Mouse (Mus musculus) midbrain, embryonic 16.5 days (tissue): ENCODE results near the gene Bbx. TPM values are rescaled to one million over a fixed set of nuclear protein-coding genes. Genes with fewer than 3 reads are reported as not detected.

Source experiments
- ATAC-seq: fragments of 200-750 bp; cut with Nextera tagmentation; 2 replicates; pipeline ENCODE4 v1.8.0; 2017; ENCODE audit warnings: moderate TSS enrichment
- H3K27ac ChIP-seq: fragments of 300-500 bp; sonication (generic); 2 replicates; pipeline ENCODE4 v1.5.1; 2014; ENCODE audit warnings: mild to moderate bottlenecking, low read length, mixed read lengths
- H3K27me3 ChIP-seq: fragments of 300-500 bp; sonication (generic); 2 replicates; pipeline ENCODE4 v1.6.1; 2014; ENCODE audit warnings: low read depth, low read length, mixed read lengths; ENCODE audit not compliant: control insufficient read depth, insufficient read depth
- H3K36me3 ChIP-seq: fragments of 300-500 bp; sonication (generic); 2 replicates; pipeline ENCODE4 v1.6.1; 2014; ENCODE audit warnings: mild to moderate bottlenecking, low read length, moderate library complexity, mixed read lengths; ENCODE audit not compliant: control insufficient read depth, insufficient read depth
- H3K4me1 ChIP-seq: fragments of 300-500 bp; sonication (generic); 2 replicates; pipeline ENCODE4 v1.6.1; 2014; ENCODE audit warnings: mild to moderate bottlenecking, low read length, mixed read lengths; ENCODE audit not compliant: control insufficient read depth, insufficient read depth
- H3K4me2 ChIP-seq: fragments of 300-500 bp; sonication (generic); 2 replicates; pipeline ENCODE4 v1.6.1; 2014; ENCODE audit warnings: mild to moderate bottlenecking, low read length, mixed read lengths
- H3K4me3 ChIP-seq: fragments of 300-500 bp; sonication (generic); 2 replicates; pipeline ENCODE4 v1.5.1; 2014; ENCODE audit warnings: low read depth, mild to moderate bottlenecking, low read length, moderate library complexity, mixed read lengths
- H3K9ac ChIP-seq: fragments of 300-500 bp; sonication (generic); 2 replicates; pipeline ENCODE4 v1.6.1; 2014; ENCODE audit warnings: low read depth, low read length, mixed read lengths
- H3K9me3 ChIP-seq: fragments of 300-500 bp; sonication (generic); replicated peaks from 2 replicates; pipeline ENCODE4 v1.6.1; 2014; ENCODE audit warnings: mild to moderate bottlenecking, low read length, mixed read lengths; ENCODE audit not compliant: control insufficient read depth, poor library complexity, severe bottlenecking
- WGBS: fragments of 180-500 bp; shearing (Covaris S2); extraction: QIAGEN DNeasy Blood & Tissue Kit; methylation state at CpG from one replicate; pipeline ENCODE4 v1.1.7; 2014; 5-methylcytosine and 5-hydroxymethylcytosine counted together
- polyA plus RNA-seq: library from polyadenylated mRNA; unstranded; fragments of >200 nt; fragmentation: Nextera tagmentation; extraction: Ambion mirVana; gene quantifications from 2 replicates; pipeline ENCODE4 v1.2.1, GENCODE M21; 2015

Gene Bbx
- polyA plus RNA-seq, 1 experiment from 2014 or later: 14.7 TPM

DNA sequence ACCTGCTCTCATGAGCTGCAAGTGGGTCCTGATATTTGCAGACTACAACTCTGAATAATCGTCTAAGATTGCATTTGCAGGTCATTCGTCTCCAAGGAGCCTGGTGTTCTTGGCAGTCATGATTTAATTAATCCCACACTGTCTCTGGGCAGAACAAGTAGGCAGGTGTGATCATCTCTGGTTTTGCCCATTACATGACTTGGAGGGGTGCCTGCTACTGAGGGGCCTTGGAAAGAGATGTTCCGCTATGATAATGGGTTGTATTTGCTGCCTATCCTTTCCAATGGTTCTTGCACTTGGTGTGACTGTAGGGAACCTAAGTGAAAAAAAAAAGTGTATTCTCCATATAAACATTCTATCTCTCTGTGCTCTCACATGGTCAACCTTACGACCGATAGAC, 273.6 kb downstream of the Bbx start:
- Histone ChIP-seq H3K9me3 (no peaks in the 10 kb centered on the region), H3K4me2 (no peak overlapping the region), H3K27me3 (no peaks in the 10 kb centered on the region), H3K36me3 (no peaks in the 10 kb centered on the region), H3K4me3 (no peak overlapping the region), H3K9ac (no peak overlapping the region), H3K27ac (no peak overlapping the region), H3K4me1 (no peaks in the 10 kb centered on the region)
- ATAC-seq: no peak
- WGBS: 90% methylated on average over 5 of the region's 5 CpGs

DNA sequence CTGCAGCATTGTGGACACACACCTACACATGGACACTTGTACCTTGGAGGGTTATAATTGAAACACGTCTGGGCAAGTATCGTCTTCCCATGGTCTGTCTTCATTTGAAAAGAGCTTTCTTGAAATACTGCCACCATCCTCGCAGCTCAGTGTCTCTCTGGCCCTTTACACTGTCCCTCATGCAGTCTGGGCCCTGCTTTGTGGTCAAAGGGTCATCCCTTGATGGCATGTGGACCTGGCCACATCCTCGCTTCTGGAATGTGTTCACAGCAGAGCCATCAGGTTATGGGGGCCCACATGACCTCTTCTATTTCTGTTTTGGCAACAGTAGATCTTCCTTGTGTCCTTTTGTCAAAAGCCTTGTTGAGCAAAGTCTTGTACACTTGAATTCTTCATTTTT, 282.6 kb downstream of the Bbx start:
- Histone ChIP-seq H3K9me3 (no peaks in the 10 kb centered on the region), H3K9ac (no peak overlapping the region), H3K27ac (no peak overlapping the region), H3K4me2 (no peak overlapping the region), H3K36me3 (no peaks in the 10 kb centered on the region), H3K27me3 (no peaks in the 10 kb centered on the region), H3K4me3 (no peak overlapping the region), H3K4me1 (no peaks in the 10 kb centered on the region)
- no peak for ATAC-seq
- 87% methylated on average over 4 of the region's 4 CpGs for WGBS

DNA sequence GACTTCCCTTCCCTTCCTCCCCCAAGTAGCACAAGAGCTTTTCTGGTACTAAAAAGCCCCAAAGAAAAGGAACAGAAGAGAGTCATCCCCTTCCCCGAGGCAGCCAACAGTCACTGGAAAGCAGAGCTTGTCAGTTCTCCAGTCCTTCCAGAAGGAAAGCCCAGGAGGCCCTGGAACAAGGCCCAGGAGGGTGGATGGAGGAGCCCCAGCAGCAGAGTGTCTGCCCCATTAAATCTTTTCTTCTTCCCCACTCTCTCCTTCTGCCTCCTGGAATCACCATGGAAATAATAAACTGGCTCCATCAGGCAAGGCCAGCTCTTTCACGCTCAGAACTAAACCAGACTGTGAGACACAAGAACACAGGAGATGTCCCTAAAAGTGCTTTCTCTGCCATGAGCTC, 284.3 kb downstream of the Bbx start:
- 0 out of 2 replicates have a peak, but pooled peaks have one; percentile 25 for ATAC-seq
- H3K4me2 ChIP-seq: no peak overlapping the region
- no peaks in the 10 kb centered on the region for H3K36me3 ChIP-seq
- H3K27ac ChIP-seq: no peak overlapping the region
- no peak overlapping the region for H3K4me3 ChIP-seq
- no peak overlapping the region for H3K9ac ChIP-seq
- H3K4me1 ChIP-seq: no peaks in the 10 kb centered on the region
- H3K27me3 ChIP-seq: no peaks in the 10 kb centered on the region
- no peaks in the 10 kb centered on the region for H3K9me3 ChIP-seq
- WGBS: 73% methylated on average over 2 of the region's 2 CpGs

Other genes starting within 250 kb of the Bbx start
- gene Ccdc54, start 158.8 kb upstream of the Bbx start, polyA plus RNA-seq: not detected in 2 replicates